Mouse (Mus musculus) cerebellum, adult 18-20 months (tissue): ENCODE results near the gene Iqcf3.

Experiments used
- DNase-seq, 2 experiments: peaks; one replicate each; pipeline ENCODE4 v3.0.0; 2021

Gene Iqcf3

GRCm38 (mm10) chr9:106470991-106471750, 90.3 kb downstream of the Iqcf3 start:
- peak; percentile 10 to 11 for DNase-seq

GRCm38 (mm10) chr9:106469776-106470175, 91.7 kb downstream of the Iqcf3 start:
- DNase-seq = peak; percentile 1 to 6

- peak; percentile 3 to 16 for DNase-seq
Measured at GRCm38 (mm10) chr9:106469317-106469716, 92.1 kb downstream of the Iqcf3 start.

GRCm38 (mm10) chr9:106467746-106468145, 93.7 kb downstream of the Iqcf3 start:
- peak in 1 of 2 experiments; percentile 25 for DNase-seq

GRCm38 (mm10) chr9:106466721-106467120, 94.7 kb downstream of the Iqcf3 start:
- no peak for DNase-seq

- peak; percentile 81 for DNase-seq
Measured at GRCm38 (mm10) chr9:106465571-106466200, 95.7 kb downstream of the Iqcf3 start, which contains the start of gene Gpr62. Gene Gpr62, minus strand, starts transcription at chr9:106465938.

- DNase-seq = peak; percentile 88 to 94
Measured at GRCm38 (mm10) chr9:106464751-106465541, 96.5 kb downstream of the Iqcf3 start.

- DNase-seq = peak; percentile 86 to 90
Measured at GRCm38 (mm10) chr9:106463122-106464063, 98.0 kb downstream of the Iqcf3 start.

GRCm38 (mm10) chr9:106462430-106462800, 99.0 kb downstream of the Iqcf3 start:
- peak; percentile 37 to 58 for DNase-seq

GRCm38 (mm10) chr9:106461641-106462429, 99.6 kb downstream of the Iqcf3 start:
- peak; percentile 56 to 57 for DNase-seq

GRCm38 (mm10) chr9:106461026-106461415, 100.4 kb downstream of the Iqcf3 start:
- DNase-seq = peak; percentile 34 to 57

GRCm38 (mm10) chr9:106460401-106461025, 100.9 kb downstream of the Iqcf3 start:
- DNase-seq = peak; percentile 82 to 86

GRCm38 (mm10) chr9:106459946-106460345, 101.5 kb downstream of the Iqcf3 start:
- DNase-seq = peak; percentile 59

- DNase-seq = peak in 1 of 2 experiments; percentile 41
Measured at GRCm38 (mm10) chr9:106457920-106458319, 103.5 kb downstream of the Iqcf3 start.

GRCm38 (mm10) chr9:106457163-106457559, 104.3 kb downstream of the Iqcf3 start:
- DNase-seq = no peak

GRCm38 (mm10) chr9:106456325-106457162, 104.9 kb downstream of the Iqcf3 start:
- DNase-seq = peak in 1 of 2 experiments; percentile 25

GRCm38 (mm10) chr9:106454888-106455681, 106.3 kb downstream of the Iqcf3 start:
- no peak for DNase-seq

GRCm38 (mm10) chr9:106454071-106454761, 107.2 kb downstream of the Iqcf3 start:
- peak in 1 of 2 experiments; percentile 55 for DNase-seq
